ENCODE assay signal across 9 mouse cellular contexts in genomic region chr8:123406786-123407185, GRCm38 (mm10). TPM values are rescaled to one million over a fixed set of nuclear protein-coding genes. Genes with fewer than 3 reads are reported as not detected.
DNase-seq lines count a peak whose midpoint lies in the region; ATAC-seq and TF ChIP-seq lines count a peak whose summit lies in the region.
"Had no signal": no experiment of that assay in that cellular context is flagged by ENCODE, and none has a peak within 500 bp of the region (broad histone marks: within the 10 kb centered on the region; RNA-seq: fewer than 3 reads in every experiment).

Gene Mc1r, plus strand, starts transcription at chr8:123407107.

- H3K9ac ChIP-seq in forebrain, embryonic 14.5 days (ENCODE audit: low read length), result no peak within 1 kb of the TSS
- H3K9ac ChIP-seq in forebrain, embryonic 12.5 days, result no peak within 1 kb of the TSS
- H3K9ac ChIP-seq in heart, postnatal 0 days (replicated peaks; ENCODE audit: low read depth, low read length), result no peak within 1 kb of the TSS
- H3K9ac ChIP-seq: lung, embryonic 15.5 days had no signal

- WGBS in forebrain, embryonic 14.5 days, result 2% methylated on average over 4 of the region's 4 CpGs
- 5% methylated on average over 4 of the region's 4 CpGs for WGBS in forebrain, embryonic 12.5 days
- 11% methylated on average over 4 of the region's 4 CpGs for WGBS in heart, postnatal 0 days

- H3K27me3 ChIP-seq in forebrain, embryonic 14.5 days (replicated peaks; ENCODE audit: control insufficient read depth, insufficient read depth, low read length), result no peaks in the 10 kb centered on the region
- 0 out of 2 replicates have a peak, but pooled peaks cover 8% of the 10 kb centered on the region for H3K27me3 ChIP-seq in forebrain, embryonic 12.5 days
- peaks cover 18% of the 10 kb centered on the region for H3K27me3 ChIP-seq in heart, postnatal 0 days (ENCODE audit: control insufficient read depth, insufficient read depth, low read length)

- intact Hi-C loops in left cerebral cortex, postnatal 10 days (cut with DNase I), result no loop called here

- no peak within 1 kb of the TSS for H3K27ac ChIP-seq in forebrain, embryonic 14.5 days (ENCODE audit: low read depth, low read length)
- no peak within 1 kb of the TSS for H3K27ac ChIP-seq in forebrain, embryonic 12.5 days
- H3K27ac ChIP-seq in heart, postnatal 0 days (ENCODE audit: low read depth), result no peak within 1 kb of the TSS
- H3K27ac ChIP-seq: lung, embryonic 15.5 days had no signal

- H3K9me3 ChIP-seq in forebrain, embryonic 14.5 days (replicated peaks; ENCODE audit: control insufficient read depth, low read length), result no peaks in the 10 kb centered on the region
- no peaks in the 10 kb centered on the region for H3K9me3 ChIP-seq in forebrain, embryonic 12.5 days
- H3K9me3 ChIP-seq in heart, postnatal 0 days (replicated peaks; ENCODE audit: control insufficient read depth, low read length), result no peaks in the 10 kb centered on the region
- H3K9me3 ChIP-seq: lung, embryonic 15.5 days had no signal

- H3K4me1 ChIP-seq in forebrain, embryonic 14.5 days (ENCODE audit: control insufficient read depth, insufficient read depth, low read length), result peaks cover 13% of the 10 kb centered on the region
- H3K4me1 ChIP-seq in forebrain, embryonic 12.5 days, result peaks cover 38% of the 10 kb centered on the region
- H3K4me1 ChIP-seq in heart, postnatal 0 days (ENCODE audit: control insufficient read depth, insufficient read depth), result peaks cover 20% of the 10 kb centered on the region

- peak; percentile 68 for TF ChIP-seq CTCF in heart, postnatal 0 days (IDR thresholded peaks at IDR 0.05; ENCODE audit: low read depth)

- ATAC-seq in forebrain, embryonic 14.5 days, result no peak
- no peak for ATAC-seq in forebrain, embryonic 12.5 days (ENCODE audit: low FRiP score)
- no peak for ATAC-seq in heart, postnatal 0 days (ENCODE audit: insufficient read depth, low read depth)

- H3K4me3 ChIP-seq in forebrain, embryonic 14.5 days (ENCODE audit: low read depth, low read length), result no peak within 1 kb of the TSS
- no peak within 1 kb of the TSS for H3K4me3 ChIP-seq in forebrain, embryonic 12.5 days (replicated peaks)
- H3K4me3 ChIP-seq in heart, postnatal 0 days (ENCODE audit: low read depth, low read length), result no peak within 1 kb of the TSS
- H3K4me3 ChIP-seq: lung, embryonic 15.5 days had no signal

- H3K4me2 ChIP-seq in forebrain, embryonic 14.5 days (ENCODE audit: low read length), result no peak within 1 kb of the TSS
- H3K4me2 ChIP-seq in forebrain, embryonic 12.5 days, result no peak within 1 kb of the TSS
- no peak within 1 kb of the TSS for H3K4me2 ChIP-seq in heart, postnatal 0 days (ENCODE audit: low read depth, low read length)
- H3K4me2 ChIP-seq: lung, embryonic 15.5 days had no signal

- TF ChIP-seq EP300 in heart, postnatal 0 days (IDR thresholded peaks at IDR 0.05; ENCODE audit: low read depth), result no peak

- DNase-seq in forebrain, embryonic 14.5 days (ENCODE audit: low spot score), result peak; percentile 75
- peak; percentile 40 for DNase-seq in Muller cell, postnatal 12 days (ENCODE audit: inconsistent ontology term)
- peak; percentile 80 to 85 for DNase-seq in cerebellum, postnatal 25 days
- peak; percentile 52 for DNase-seq in heart, postnatal 0 days (ENCODE audit: low spot score)
- DNase-seq in left cerebral cortex, postnatal 10 days (ENCODE audit: extremely low spot score in 1 of 2, low spot score in 2 of 2), result peak; percentile 65 to 68
- peak; percentile 81 for DNase-seq in mesoderm, embryonic 11.5 days (ENCODE audit: low read depth, low spot score)
- DNase-seq in spleen, adult 18-20 months, result peak; percentile 21 to 66

- H3K36me3 ChIP-seq in forebrain, embryonic 14.5 days (ENCODE audit: control insufficient read depth, insufficient read depth, low read length), result peaks cover 18% of the 10 kb centered on the region
- H3K36me3 ChIP-seq in forebrain, embryonic 12.5 days (replicated peaks), result peaks cover 20% of the 10 kb centered on the region
- H3K36me3 ChIP-seq in heart, postnatal 0 days (replicated peaks; ENCODE audit: control insufficient read depth, insufficient read depth, low read length), result peaks cover 17% of the 10 kb centered on the region

RNA-seq across cellular contexts. Expression of gene Mc1r, which starts in this region (rescaled TPM):
- 0.11 TPM in 1 of 2 replicates, not detected in the other for polyA plus RNA-seq in forebrain, embryonic 14.5 days (2014; fragmentation: Nextera tagmentation; extraction: Ambion mirVana)
- polyA plus RNA-seq in forebrain, embryonic 12.5 days (2016; fragmentation: Nextera tagmentation; extraction: Ambion mirVana), result 0.13 and 0.14 TPM in 2 replicates
- not detected in 2 replicates for total RNA-seq in heart, postnatal 0 days (2014; rRNA removed; ENCODE audit: low replicate concordance)
- polyA plus RNA-seq in heart, postnatal 0 days (2015; fragmentation: Nextera tagmentation; extraction: Ambion mirVana), result not detected in 2 replicates
- total RNA-seq in left cerebral cortex, postnatal 10 days (2021), result not detected
- polyA plus RNA-seq: lung, embryonic 15.5 days had no signal

Comparison
In these comparisons a context has a peak if more than half of its experiments do, and no peak if none do; other contexts are left out.
1. Peak in DNase-seq in forebrain, embryonic 14.5 days; RNA of the gene not detected or under 1 TPM.
2. Peak in DNase-seq in heart, postnatal 0 days; RNA of the gene not detected or under 1 TPM.
3. Peak in DNase-seq in left cerebral cortex, postnatal 10 days; RNA of the gene not detected or under 1 TPM.